Comparison of ENCODE assay signal across 28 mouse cellular contexts in genomic region chr5:18457771-18458170, GRCm38 (mm10).
DNase-seq lines count a peak whose midpoint lies in the region; ATAC-seq lines count a peak whose summit lies in the region.
"Had no signal": no experiment of that assay in that cellular context is flagged by ENCODE, and none has a peak within 500 bp of the region (broad histone marks: within the 10 kb centered on the region; RNA-seq: fewer than 3 reads in every experiment).

No protein-coding gene starts in this region.

- H3K27me3 ChIP-seq in hindbrain, embryonic 13.5 days: no peaks in the 10 kb centered on the region
- H3K27me3 ChIP-seq: embryonic facial prominence, embryonic 13.5 days; forebrain, embryonic 15.5 days; megakaryocyte, embryonic 14.5 days; midbrain, embryonic 12.5 days; neural tube, embryonic 13.5 days had no signal

- peak; percentile 5 for DNase-seq in embryo, embryonic 11 days
- DNase-seq in embryo, embryonic 9.5 days (ENCODE audit: extremely low spot score): no peak
- DNase-seq in forelimb bud, embryonic 11.5 days (ENCODE audit: low read depth, low spot score): peak; percentile 2
- DNase-seq in kidney, adult 8-10 months: peak; percentile 36 to 62
- DNase-seq in kidney, postnatal 10 days: peak; percentile 51
- DNase-seq in urinary bladder, postnatal 14 days (ENCODE audit: low spot score): no peak
- DNase-seq in layer of hippocampus, adult 18-20 months (ENCODE audit: low spot score in 2 of 2): no peak
- DNase-seq: adrenal gland, postnatal 14 days; cerebellum, adult 18-20 months; cerebellum, postnatal 14 days; heart, postnatal 14 days; layer of hippocampus, postnatal 36 days; lung, postnatal 4 days; right cerebral cortex, postnatal 4 days; thymus, adult 2 months; thymus, postnatal 36 days had no signal

- H3K4me1 ChIP-seq in hindbrain, embryonic 13.5 days (replicated peaks): 0 out of 2 replicates have a peak, but pooled peaks cover 2% of the 10 kb centered on the region
- H3K4me1 ChIP-seq: embryonic facial prominence, embryonic 13.5 days; forebrain, embryonic 15.5 days; megakaryocyte, embryonic 14.5 days; neural tube, embryonic 13.5 days had no signal

- no peak overlapping the region for H3K4me2 ChIP-seq in hindbrain, embryonic 13.5 days
- H3K4me2 ChIP-seq: embryonic facial prominence, embryonic 13.5 days; forebrain, embryonic 15.5 days; liver, embryonic 11.5 days; midbrain, embryonic 12.5 days; neural tube, embryonic 13.5 days had no signal

- no peaks in the 10 kb centered on the region for H3K9me3 ChIP-seq in hindbrain, embryonic 13.5 days
- H3K9me3 ChIP-seq: embryonic facial prominence, embryonic 13.5 days; forebrain, embryonic 10.5 days; forebrain, embryonic 15.5 days; megakaryocyte, embryonic 14.5 days; midbrain, embryonic 12.5 days; neural tube, embryonic 13.5 days had no signal

- H3K9ac ChIP-seq in hindbrain, embryonic 13.5 days: no peak overlapping the region
- H3K9ac ChIP-seq: embryonic facial prominence, embryonic 13.5 days; forebrain, embryonic 15.5 days; midbrain, embryonic 12.5 days; neural tube, embryonic 13.5 days had no signal

- no peak overlapping the region for H3K4me3 ChIP-seq in hindbrain, embryonic 13.5 days
- H3K4me3 ChIP-seq: embryonic facial prominence, embryonic 13.5 days; forebrain, embryonic 10.5 days; forebrain, embryonic 15.5 days; megakaryocyte, embryonic 14.5 days; midbrain, embryonic 12.5 days; myocyte; neural tube, embryonic 13.5 days had no signal

- no peak for ATAC-seq in hindbrain, embryonic 13.5 days (ENCODE audit: low FRiP score)
- ATAC-seq: forebrain, embryonic 15.5 days; hindbrain, postnatal 0 days; intestine, embryonic 16.5 days; Patski had no signal

- no peaks in the 10 kb centered on the region for H3K36me3 ChIP-seq in hindbrain, embryonic 13.5 days
- H3K36me3 ChIP-seq: embryonic facial prominence, embryonic 13.5 days; forebrain, embryonic 10.5 days; forebrain, embryonic 15.5 days; midbrain, embryonic 12.5 days; neural tube, embryonic 13.5 days had no signal

- no peak overlapping the region for H3K27ac ChIP-seq in hindbrain, embryonic 13.5 days
- H3K27ac ChIP-seq: embryonic facial prominence, embryonic 13.5 days; forebrain, embryonic 10.5 days; forebrain, embryonic 15.5 days; hindbrain, postnatal 0 days; midbrain, embryonic 12.5 days; neural tube, embryonic 13.5 days had no signal

- WGBS in hindbrain, embryonic 13.5 days: 71% methylated on average over 1 of the region's 1 CpGs

Comparison
In these comparisons a context has a peak if more than half of its experiments do, and no peak if none do; other contexts are left out.
1. DNase-seq: peak in embryo, embryonic 11 days (single experiment), forelimb bud, embryonic 11.5 days (single experiment), kidney, adult 8-10 months (2 of 2) and kidney, postnatal 10 days (single experiment); none in embryo, embryonic 9.5 days (single experiment), urinary bladder, postnatal 14 days (single experiment) and layer of hippocampus, adult 18-20 months (0 of 2).